Mouse (Mus musculus) hindbrain, embryonic 12.5 days (tissue): ENCODE measurements around the gene Sema5b. TPM values are rescaled to one million over a fixed set of nuclear protein-coding genes. Genes with fewer than 3 reads are reported as not detected.
"Not testable (repeated sequence)": the region's sequence is repeated elsewhere in the genome, so short reads cannot be mapped to it uniquely, and the experiment has no call there.

Source experiments
- ATAC-seq: fragments of 200-750 bp; cut with Nextera tagmentation; 2 replicates; pipeline ENCODE4 v1.8.0; 2017; ENCODE audit warnings: moderate TSS enrichment; ENCODE audit not compliant: low FRiP score
- H3K27ac ChIP-seq: fragments of 300-500 bp; sonication (generic); 2 replicates; pipeline ENCODE4 v1.5.1; 2016; ENCODE audit warnings: mild to moderate bottlenecking
- H3K27me3 ChIP-seq: fragments of 300-500 bp; sonication (generic); 2 replicates; pipeline ENCODE4 v1.6.1; 2016; ENCODE audit warnings: mild to moderate bottlenecking
- H3K36me3 ChIP-seq: fragments of 300-500 bp; sonication (generic); 2 replicates; pipeline ENCODE4 v1.6.1; 2016; ENCODE audit warnings: mild to moderate bottlenecking
- H3K4me1 ChIP-seq: fragments of 300-500 bp; sonication (generic); 2 replicates; pipeline ENCODE4 v1.6.1; 2016
- H3K4me2 ChIP-seq: fragments of 300-500 bp; sonication (generic); replicated peaks from 2 replicates; pipeline ENCODE4 v1.6.1; 2016; ENCODE audit warnings: mild to moderate bottlenecking
- H3K4me3 ChIP-seq: fragments of 300-500 bp; sonication (generic); 2 replicates; pipeline ENCODE4 v1.5.1; 2016; ENCODE audit warnings: mild to moderate bottlenecking
- H3K9ac ChIP-seq: fragments of 300-500 bp; sonication (generic); 2 replicates; pipeline ENCODE4 v1.6.1; 2016; ENCODE audit warnings: mild to moderate bottlenecking, moderate library complexity
- H3K9me3 ChIP-seq: fragments of 300-500 bp; sonication (generic); replicated peaks from 2 replicates; pipeline ENCODE4 v1.6.1; 2016; ENCODE audit warnings: mild to moderate bottlenecking
- WGBS: fragments of 180-500 bp; shearing (Covaris S2); methylation state at CpG from one replicate; pipeline ENCODE4 v1.1.7; 2016; 5-methylcytosine and 5-hydroxymethylcytosine counted together
- polyA plus RNA-seq: library from polyadenylated mRNA; unstranded; fragments of >200 nt; fragmentation: Nextera tagmentation; extraction: Ambion mirVana; gene quantifications from 2 replicates; pipeline ENCODE4 v1.2.1, GENCODE M21; 2016

Gene Sema5b
- polyA plus RNA-seq, 1 experiment from 2014 or later = 42.9 TPM

DNA sequence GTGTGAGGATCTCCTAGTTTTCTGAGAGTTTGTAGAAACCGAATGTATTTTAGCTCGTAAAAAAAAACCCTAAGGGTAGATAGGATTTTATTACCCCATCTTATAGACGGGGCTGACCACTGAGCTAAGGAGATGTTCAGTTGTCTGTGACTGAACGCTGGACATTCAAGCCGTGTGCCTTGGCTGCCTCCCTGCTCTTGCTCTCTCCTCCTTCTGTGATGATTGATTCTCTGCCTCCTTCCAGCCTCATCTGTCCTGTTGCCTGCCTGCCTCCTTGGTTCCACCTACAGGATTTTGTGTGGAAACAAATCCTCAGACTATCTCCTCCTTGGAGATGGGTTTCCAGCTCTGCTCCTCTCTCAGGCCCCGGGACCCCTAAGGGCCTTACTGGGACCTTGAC, 16.1 kb downstream of the Sema5b start:
- Histone ChIP-seq H3K9ac (no peak overlapping the region), H3K27ac (no peak overlapping the region), H3K9me3 (no peaks in the 10 kb centered on the region), H3K4me1 (peaks cover 37% of the 10 kb centered on the region), H3K4me2 (no peak overlapping the region), H3K36me3 (no peaks in the 10 kb centered on the region), H3K4me3 (no peak overlapping the region), H3K27me3 (no peaks in the 10 kb centered on the region)
- no peak for ATAC-seq
- 79% methylated on average over 6 of the region's 6 CpGs for WGBS

DNA sequence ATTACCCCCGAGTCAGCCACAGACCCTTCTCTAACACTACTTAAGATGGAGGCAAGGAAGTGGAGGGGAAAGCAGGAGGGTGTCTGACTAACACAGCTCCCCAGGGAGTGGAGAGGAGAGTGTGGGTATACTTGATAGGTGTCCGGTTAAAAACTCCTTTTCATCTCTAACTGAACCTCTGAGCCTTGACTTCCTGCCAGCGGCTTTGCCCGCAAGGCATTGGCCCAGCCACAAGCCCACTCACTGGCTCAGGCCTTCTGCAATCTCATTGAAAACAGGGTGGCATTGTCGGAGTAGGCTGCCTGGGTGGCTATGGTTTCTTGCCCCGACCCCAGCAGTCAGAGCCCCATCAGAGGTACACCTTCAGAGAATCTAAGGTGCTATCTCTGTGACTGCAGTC, 20.6 kb downstream of the Sema5b start:
- WGBS = 79% methylated on average over 6 of the region's 6 CpGs
- H3K27ac ChIP-seq = no peak overlapping the region
- no peak overlapping the region for H3K4me3 ChIP-seq

DNA sequence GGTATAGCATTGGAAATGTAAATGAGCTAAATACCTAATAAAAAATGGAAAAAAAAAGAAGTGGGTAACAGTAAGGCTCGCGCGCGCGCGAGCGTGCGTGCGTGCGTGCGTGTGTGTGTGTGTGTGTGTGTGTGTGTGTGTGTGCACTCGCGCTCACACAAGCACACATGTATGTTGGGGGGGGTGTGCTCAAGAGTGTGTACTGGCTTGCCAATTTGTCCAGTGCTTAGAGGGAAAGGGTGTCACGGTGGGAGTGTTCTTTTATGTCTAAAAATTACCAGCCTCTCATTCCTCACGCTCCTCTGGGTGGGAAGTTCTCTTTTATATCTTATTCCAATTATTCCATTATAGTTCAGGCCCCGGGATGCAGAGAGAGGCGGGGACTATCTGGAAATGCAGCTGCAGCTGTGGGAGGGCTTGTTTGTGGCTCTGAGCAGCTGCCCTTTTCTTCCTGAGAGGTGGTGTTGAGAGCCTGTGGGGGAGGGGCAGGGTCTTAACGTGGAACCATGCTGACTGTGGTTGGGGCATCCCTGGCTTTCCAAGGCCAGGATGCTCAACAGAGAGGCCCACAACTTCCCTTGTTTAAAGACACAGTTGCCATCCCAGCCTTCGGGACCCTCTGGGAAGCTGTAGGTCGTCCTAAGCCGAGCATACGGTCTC, 23.4 kb downstream of the Sema5b start:
- Histone ChIP-seq H3K4me3 (no peak overlapping the region), H3K9ac (no peak overlapping the region), H3K27ac (peak overlapping the region; percentile 75), H3K4me1 (peaks cover 47% of the 10 kb centered on the region), H3K4me2 (peak overlapping the region; percentile 18; the same call in 1 of the 2 replicates), H3K36me3 (no peaks in the 10 kb centered on the region), H3K27me3 (no peaks in the 10 kb centered on the region), H3K9me3 (no peaks in the 10 kb centered on the region)
- 48% methylated on average over 22 of the region's 22 CpGs for WGBS
- ATAC-seq = peak; percentile 73

More for the DNA sequence above, 20.6 kb downstream of the Sema5b start:
- H3K4me2 ChIP-seq = no peak overlapping the region
- H3K9ac ChIP-seq = no peak overlapping the region
- ATAC-seq = no peak
- no peaks in the 10 kb centered on the region for H3K9me3 ChIP-seq
- no peaks in the 10 kb centered on the region for H3K36me3 ChIP-seq
- H3K27me3 ChIP-seq = no peaks in the 10 kb centered on the region
- peaks cover 31% of the 10 kb centered on the region for H3K4me1 ChIP-seq

DNA sequence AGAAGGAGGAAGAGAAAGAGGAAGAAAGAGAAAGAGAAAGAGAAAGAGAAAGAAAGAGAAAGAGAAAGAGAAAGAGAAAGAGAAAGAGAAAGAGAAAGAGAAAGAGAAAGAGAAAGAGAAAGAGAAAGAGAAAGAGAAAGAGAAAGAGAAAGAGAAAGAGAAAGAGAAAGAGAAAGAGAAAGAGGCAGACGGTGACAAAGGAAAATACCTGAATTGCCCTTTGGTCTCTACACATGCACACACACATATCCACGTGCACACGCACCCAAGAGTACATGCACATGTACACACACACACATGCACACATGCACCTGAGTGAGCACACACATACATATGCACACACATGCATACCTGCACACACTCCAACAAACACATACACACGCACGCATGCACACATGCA, 24.7 kb downstream of the Sema5b start:
- H3K4me3 ChIP-seq, H3K9ac ChIP-seq: not testable (repeated sequence)
- 96% methylated on average over 5 of the region's 5 CpGs for WGBS

DNA sequence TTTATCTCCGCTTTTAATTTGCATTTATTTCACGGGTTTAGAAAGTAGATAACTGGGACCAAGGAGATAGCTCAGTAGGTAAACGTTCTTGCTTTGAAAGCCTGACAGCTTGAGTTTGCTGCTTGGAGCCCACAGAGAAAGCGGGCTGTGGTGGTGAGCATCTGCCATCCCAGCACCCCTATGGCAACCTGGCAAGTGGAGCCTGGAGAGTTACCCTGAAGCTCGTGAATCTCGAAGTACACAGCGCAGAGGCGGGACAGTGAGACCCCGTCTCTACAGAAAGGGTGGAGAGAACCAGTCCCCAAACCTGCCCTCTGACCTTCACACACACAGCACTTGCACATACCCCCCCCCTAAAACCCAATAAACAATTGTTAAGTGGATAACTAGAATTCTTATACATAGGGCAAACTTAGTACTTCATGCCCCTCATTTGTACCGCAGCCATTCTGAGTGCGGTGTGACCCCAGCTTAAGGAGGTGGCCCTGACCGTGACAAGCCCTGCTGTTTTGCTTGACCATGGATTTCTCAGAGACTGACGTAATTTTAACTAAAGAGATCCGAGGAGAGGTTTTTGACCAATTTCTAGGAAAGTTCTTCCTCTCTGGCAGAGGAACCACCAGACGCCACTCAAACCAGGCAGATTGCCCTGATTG, 27.4 kb downstream of the Sema5b start:
- Histone ChIP-seq H3K4me2 (no peak overlapping the region), H3K27me3 (no peaks in the 10 kb centered on the region), H3K4me1 (peaks cover 63% of the 10 kb centered on the region), H3K36me3 (no peaks in the 10 kb centered on the region), H3K9me3 (no peaks in the 10 kb centered on the region), H3K9ac (0 out of 2 replicates have a peak overlapping the region, but pooled peaks have one; percentile 13), H3K27ac (no peak overlapping the region; the same call in 1 of the 2 replicates), H3K4me3 (no peak overlapping the region)
- 56% methylated on average over 15 of the region's 15 CpGs for WGBS
- no peak for ATAC-seq

More for the DNA sequence above, 24.7 kb downstream of the Sema5b start:
- not testable (repeated sequence) for H3K27ac ChIP-seq, H3K27me3 ChIP-seq, H3K4me2 ChIP-seq, ATAC-seq, H3K36me3 ChIP-seq, H3K9me3 ChIP-seq
- peaks cover 56% of the 10 kb centered on the region for H3K4me1 ChIP-seq

DNA sequence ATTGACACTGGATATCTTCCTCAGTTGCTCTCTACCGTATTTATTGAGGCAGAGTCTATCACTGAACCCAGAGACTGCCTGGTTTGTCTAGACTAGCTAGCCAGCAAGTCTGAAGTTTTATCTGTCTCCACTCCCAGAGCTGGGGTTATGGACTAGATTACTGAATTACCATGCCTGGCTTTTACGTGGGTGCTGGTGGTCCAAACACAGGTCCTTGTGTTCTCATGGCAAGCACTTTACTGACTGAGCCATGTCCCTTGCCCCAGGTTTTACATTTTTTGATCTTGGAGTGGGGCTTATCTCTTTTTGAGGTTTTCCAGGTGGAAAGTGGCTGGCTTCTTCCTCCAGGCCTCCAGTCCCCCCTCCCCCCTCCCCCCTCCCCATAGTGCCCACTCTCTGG, 28.4 kb downstream of the Sema5b start:
- Histone ChIP-seq H3K27ac (no peak overlapping the region), H3K36me3 (no peaks in the 10 kb centered on the region), H3K4me1 (peaks cover 61% of the 10 kb centered on the region), H3K27me3 (no peaks in the 10 kb centered on the region), H3K4me3 (no peak overlapping the region), H3K9me3 (no peaks in the 10 kb centered on the region), H3K4me2 (no peak overlapping the region), H3K9ac (no peak overlapping the region)
- peak; percentile 38; the same call in 1 of the 2 replicates for ATAC-seq
- WGBS = 74% methylated on average over 2 of the region's 2 CpGs

DNA sequence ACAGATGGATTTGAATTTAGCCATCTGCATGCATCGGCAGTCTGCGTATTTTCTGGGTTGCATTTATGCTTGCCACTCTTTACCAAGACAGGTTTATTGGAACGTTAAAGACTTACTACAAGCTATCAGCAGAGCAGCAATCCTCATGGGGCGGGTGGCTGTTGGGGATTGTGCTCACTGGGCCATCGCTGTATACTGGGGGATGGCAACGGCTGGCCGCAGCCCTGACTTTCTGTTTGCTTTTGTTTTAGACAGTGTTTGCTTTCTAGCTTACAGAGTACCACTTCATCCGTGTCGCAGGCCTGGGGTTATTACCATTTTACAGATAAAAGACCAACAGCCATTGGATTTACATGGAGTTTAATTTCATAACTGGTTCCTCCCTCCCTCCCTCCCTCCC, 28.8 kb downstream of the Sema5b start:
- no peaks in the 10 kb centered on the region for H3K27me3 ChIP-seq
- H3K4me2 ChIP-seq = no peak overlapping the region
- no peak overlapping the region for H3K9ac ChIP-seq
- ATAC-seq = peak; percentile 18; the same call in 1 of the 2 replicates
- no peaks in the 10 kb centered on the region for H3K36me3 ChIP-seq
- 40% methylated on average over 9 of the region's 9 CpGs for WGBS
- H3K4me3 ChIP-seq = no peak overlapping the region
- H3K27ac ChIP-seq = 0 out of 2 replicates have a peak overlapping the region, but pooled peaks have one; percentile 31
- peaks cover 61% of the 10 kb centered on the region for H3K4me1 ChIP-seq
- H3K9me3 ChIP-seq = no peaks in the 10 kb centered on the region

DNA sequence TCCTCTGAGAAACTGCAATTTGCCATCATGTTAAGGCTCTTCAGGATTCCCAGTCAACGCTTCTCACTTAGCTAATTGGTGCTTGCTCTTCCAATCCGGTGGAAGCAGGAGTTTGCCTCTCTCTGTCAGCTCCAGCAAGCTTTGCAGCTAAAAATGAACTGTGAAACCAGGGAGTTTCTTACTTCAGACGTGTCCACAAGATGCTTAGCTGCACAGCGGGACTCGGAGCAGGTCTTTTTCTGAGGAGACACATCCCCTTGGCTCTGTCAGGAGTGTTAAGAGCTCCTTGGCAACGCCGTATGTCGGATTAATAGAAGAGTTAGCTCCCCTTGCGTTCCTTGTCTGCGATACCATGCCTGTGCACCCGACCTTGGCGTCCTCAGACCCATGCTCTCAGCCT, 29.7 kb downstream of the Sema5b start:
- Histone ChIP-seq H3K9me3 (no peaks in the 10 kb centered on the region), H3K27me3 (no peaks in the 10 kb centered on the region), H3K27ac (peak overlapping the region; percentile 35; the same call in 1 of the 2 replicates), H3K4me3 (no peak overlapping the region), H3K4me2 (0 out of 2 replicates have a peak overlapping the region, but pooled peaks have one; percentile 11), H3K9ac (no peak overlapping the region; the same call in 1 of the 2 replicates), H3K4me1 (peaks cover 64% of the 10 kb centered on the region), H3K36me3 (no peaks in the 10 kb centered on the region)
- 41% methylated on average over 12 of the region's 12 CpGs for WGBS
- no peak for ATAC-seq

DNA sequence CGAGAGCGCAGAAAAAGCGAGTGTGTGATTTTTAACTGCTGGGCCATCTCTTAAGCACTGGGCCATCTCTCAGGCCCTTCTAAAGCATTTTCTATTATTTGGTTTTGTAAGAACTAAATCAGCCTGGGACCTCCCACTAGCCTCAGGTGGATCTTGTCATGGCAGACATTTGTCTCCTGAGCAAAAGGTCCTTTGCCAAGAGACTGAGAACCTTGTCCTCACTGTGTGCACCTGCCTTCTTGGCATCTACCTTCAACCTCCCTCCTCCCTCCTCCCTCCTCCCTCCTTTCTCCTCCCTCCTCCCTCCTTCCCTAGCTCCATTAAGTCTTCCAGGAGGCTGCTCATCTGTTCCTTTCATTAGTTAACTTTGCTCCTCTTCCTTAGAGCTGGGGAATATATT, 32.6 kb downstream of the Sema5b start:
- Histone ChIP-seq H3K4me2 (no peak overlapping the region), H3K4me1 (peaks cover 50% of the 10 kb centered on the region), H3K9ac (no peak overlapping the region), H3K4me3 (no peak overlapping the region), H3K9me3 (no peaks in the 10 kb centered on the region), H3K36me3 (no peaks in the 10 kb centered on the region), H3K27me3 (no peaks in the 10 kb centered on the region), H3K27ac (no peak overlapping the region)
- no peak for ATAC-seq
- WGBS = 96% methylated on average over 3 of the region's 3 CpGs

DNA sequence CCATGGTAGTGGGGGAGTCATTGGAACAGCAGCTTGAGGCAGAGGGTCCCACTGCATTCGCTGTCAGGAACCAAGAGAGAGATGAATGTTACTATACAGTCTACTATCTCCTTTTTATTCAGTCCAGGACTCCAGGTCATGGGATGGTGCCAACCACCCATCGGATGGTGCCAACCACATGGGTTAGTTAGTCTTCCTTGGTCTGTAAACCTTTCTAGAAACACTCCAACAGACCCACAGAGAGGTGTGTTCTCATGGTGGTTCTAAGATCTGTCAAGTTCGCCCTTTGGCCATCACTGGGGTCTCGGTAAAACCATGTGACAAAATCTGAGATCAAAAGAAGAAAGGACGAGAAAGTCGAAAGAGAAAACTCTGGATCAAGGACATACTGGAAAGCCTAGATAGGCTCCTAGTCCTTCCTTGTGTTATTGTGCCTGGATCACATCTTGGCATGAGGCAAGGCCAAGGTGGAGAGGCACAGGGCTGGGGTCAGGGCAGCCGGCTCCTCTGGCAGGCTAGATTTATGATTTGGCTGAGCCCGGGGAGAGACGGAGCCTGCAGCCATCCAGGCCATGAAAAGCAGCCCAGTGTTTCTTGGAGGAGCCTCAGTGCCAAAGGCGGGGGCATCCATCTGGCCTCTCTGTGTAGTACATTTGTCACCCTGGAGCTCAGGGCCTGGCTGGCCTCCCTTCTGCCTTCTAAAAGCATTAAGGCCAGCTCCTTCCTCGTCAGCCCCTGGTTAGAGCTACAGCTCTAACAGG, 36.4 kb downstream of the Sema5b start:
- Histone ChIP-seq H3K4me2 (no peak overlapping the region), H3K9me3 (no peaks in the 10 kb centered on the region), H3K4me1 (peaks cover 47% of the 10 kb centered on the region), H3K4me3 (no peak overlapping the region), H3K27ac (no peak overlapping the region), H3K36me3 (no peaks in the 10 kb centered on the region), H3K9ac (no peak overlapping the region), H3K27me3 (no peaks in the 10 kb centered on the region)
- ATAC-seq = no peak
- 84% methylated on average over 11 of the region's 11 CpGs for WGBS

DNA sequence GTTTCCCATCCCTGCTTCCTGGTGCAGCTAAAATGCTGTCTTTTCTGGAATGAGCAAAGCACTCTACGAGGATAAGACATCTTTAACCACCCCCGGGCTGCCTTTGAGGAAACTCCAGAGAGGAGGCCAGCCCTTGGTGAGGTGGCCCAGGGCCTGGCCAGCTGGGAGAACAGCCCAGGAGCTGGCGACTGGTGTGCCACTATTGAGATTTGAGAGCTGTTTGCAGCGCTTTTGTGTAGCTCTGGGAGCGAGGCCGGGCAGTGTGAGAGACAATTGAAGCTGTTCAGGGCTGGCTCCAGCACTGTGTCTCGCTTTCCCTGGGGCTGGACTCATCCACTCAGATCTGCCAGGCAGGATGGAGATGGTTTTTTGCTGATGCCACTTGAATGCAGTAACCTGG, 40.4 kb downstream of the Sema5b start:
- no peak overlapping the region for H3K4me2 ChIP-seq
- H3K27ac ChIP-seq = peak overlapping the region; percentile 82
- WGBS = 25% methylated on average over 7 of the region's 7 CpGs
- H3K9me3 ChIP-seq = no peaks in the 10 kb centered on the region
- H3K9ac ChIP-seq = peak overlapping the region; percentile 39
- peaks cover 47% of the 10 kb centered on the region for H3K4me1 ChIP-seq
- H3K27me3 ChIP-seq = no peaks in the 10 kb centered on the region
- no peaks in the 10 kb centered on the region for H3K36me3 ChIP-seq
- ATAC-seq = peak; percentile 65
- no peak overlapping the region for H3K4me3 ChIP-seq

DNA sequence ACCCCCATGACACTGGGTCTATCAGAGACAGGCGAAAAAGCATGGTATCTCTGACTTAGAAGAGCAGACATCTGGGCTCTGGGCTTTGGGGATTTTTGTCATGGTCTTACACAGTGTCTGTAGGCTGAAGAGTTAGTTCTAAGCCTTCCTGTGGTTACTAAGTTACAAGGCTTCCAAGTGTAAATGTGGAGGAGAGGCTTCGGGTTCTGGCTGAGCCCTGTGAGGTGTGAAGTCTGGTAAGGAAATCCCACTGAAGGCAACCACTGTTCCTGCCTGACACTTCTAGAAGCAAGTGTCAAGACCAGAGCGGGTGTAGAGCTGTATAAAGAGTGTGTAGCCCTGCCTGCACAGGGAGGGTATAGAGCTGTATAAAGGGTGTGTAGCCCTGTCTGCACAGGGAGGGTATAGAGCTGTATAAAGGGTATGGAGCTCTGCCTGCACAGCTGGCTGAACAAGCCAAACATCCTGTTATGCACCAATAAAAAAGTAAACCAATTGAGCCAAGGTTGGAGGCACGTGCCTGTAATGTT, 42.7 kb downstream of the Sema5b start:
- no peak overlapping the region for H3K27ac ChIP-seq
- H3K4me2 ChIP-seq = no peak overlapping the region
- no peak for ATAC-seq
- H3K4me1 ChIP-seq = peaks cover 68% of the 10 kb centered on the region
- H3K27me3 ChIP-seq = no peaks in the 10 kb centered on the region
- no peak overlapping the region for H3K9ac ChIP-seq
- WGBS = 69% methylated on average over 4 of the region's 4 CpGs
- H3K4me3 ChIP-seq = no peak overlapping the region
- no peaks in the 10 kb centered on the region for H3K9me3 ChIP-seq
- no peaks in the 10 kb centered on the region for H3K36me3 ChIP-seq
